Mouse (Mus musculus) heart, embryonic 15.5 days (tissue): ENCODE data around the gene 6330403K07Rik. TPM values are rescaled to one million over a fixed set of nuclear protein-coding genes. Genes with fewer than 3 reads are reported as not detected.
A peak's percentile ranks its signal among the peaks of the same experiment; 100 is the strongest.

Experiments used
- ATAC-seq: fragments of 200-750 bp; cut with Nextera tagmentation; replicated peaks from 2 replicates; pipeline ENCODE4 v1.8.0; 2017; ENCODE audit warnings: low read depth, moderate TSS enrichment; ENCODE audit not compliant: insufficient number of reproducible peaks, insufficient read depth, low FRiP score
- H3K27ac ChIP-seq: fragments of 300-500 bp; sonication (generic); 2 replicates; pipeline ENCODE4 v1.5.1; 2015; ENCODE audit warnings: mild to moderate bottlenecking, inconsistent platforms
- H3K27me3 ChIP-seq: fragments of 300-500 bp; sonication (generic); 2 replicates; pipeline ENCODE4 v1.6.1; 2015; ENCODE audit warnings: inconsistent platforms
- H3K36me3 ChIP-seq: fragments of 300-500 bp; sonication (generic); 2 replicates; pipeline ENCODE4 v1.6.1; 2015; ENCODE audit warnings: mild to moderate bottlenecking, inconsistent platforms
- H3K4me1 ChIP-seq: fragments of 300-500 bp; sonication (generic); replicated peaks from 2 replicates; pipeline ENCODE4 v1.6.1; 2015; ENCODE audit warnings: inconsistent platforms
- H3K4me2 ChIP-seq: fragments of 300-500 bp; sonication (generic); 2 replicates; pipeline ENCODE4 v1.6.1; 2015; ENCODE audit warnings: inconsistent platforms, mild to moderate bottlenecking, moderate library complexity
- H3K4me3 ChIP-seq: fragments of 300-500 bp; sonication (generic); 2 replicates; pipeline ENCODE4 v1.5.1; 2015; ENCODE audit warnings: mild to moderate bottlenecking, inconsistent platforms
- H3K9ac ChIP-seq: fragments of 300-500 bp; sonication (generic); 2 replicates; pipeline ENCODE4 v1.6.1; 2015; ENCODE audit warnings: mild to moderate bottlenecking, inconsistent platforms
- H3K9me3 ChIP-seq: fragments of 300-500 bp; sonication (generic); replicated peaks from 2 replicates; pipeline ENCODE4 v1.6.1; 2016; ENCODE audit warnings: inconsistent platforms
- WGBS: fragments of 180-500 bp; shearing (Covaris S2); methylation state at CpG from one replicate; pipeline ENCODE4 v1.1.7; 2015; ENCODE audit warnings: mixed read lengths; 5-methylcytosine and 5-hydroxymethylcytosine counted together
- polyA plus RNA-seq: library from polyadenylated mRNA; unstranded; fragments of >200 nt; fragmentation: Nextera tagmentation; extraction: Ambion mirVana; gene quantifications from 2 replicates; pipeline ENCODE4 v1.2.1, GENCODE M21; 2015

The 6330403K07Rik gene
- polyA plus RNA-seq, 1 experiment from 2014 or later, result 25.5 TPM

DNA sequence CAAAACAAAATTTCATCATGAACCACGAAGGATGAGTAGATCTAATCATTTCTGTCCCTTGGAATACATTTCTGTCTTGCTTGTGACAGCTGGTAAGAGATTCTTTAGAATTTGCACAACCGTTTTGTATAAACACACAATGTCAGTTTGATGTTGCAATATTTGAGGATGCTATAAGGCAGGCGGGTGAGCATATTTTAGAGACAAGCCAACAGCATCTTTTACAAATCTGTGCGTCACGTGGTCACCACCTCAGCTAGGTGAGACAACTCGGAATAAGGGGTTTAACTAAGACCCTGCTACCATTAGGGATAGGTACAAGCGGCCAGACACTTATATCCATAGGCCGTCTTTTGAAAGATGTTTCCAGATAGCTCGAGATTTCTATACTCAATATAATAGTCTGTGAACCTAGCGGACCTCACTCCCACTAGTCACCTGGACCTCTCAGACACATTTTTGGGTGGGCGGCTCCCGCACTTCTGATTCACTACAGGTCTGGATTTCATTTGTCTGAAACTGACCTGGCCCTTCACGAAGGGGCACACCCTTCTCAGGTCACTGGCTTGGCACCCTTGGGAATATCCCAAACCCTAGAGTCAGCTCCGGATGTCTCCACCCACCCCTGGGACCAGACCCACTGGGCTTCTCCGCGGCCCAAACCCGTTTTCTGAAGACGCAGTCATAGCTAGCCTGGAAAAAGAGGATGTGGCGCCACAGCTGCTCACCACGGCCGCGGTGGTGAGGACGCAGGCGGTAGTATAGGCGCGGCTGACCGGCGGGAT, 14.7 kb downstream of the 6330403K07Rik start:
- no peaks in the 10 kb centered on the region for H3K27me3 ChIP-seq
- H3K9ac ChIP-seq, result peak overlapping the region; percentile 76
- 4% methylated on average over 28 of the region's 28 CpGs for WGBS
- ATAC-seq, result peak; percentile 8
- no peaks in the 10 kb centered on the region for H3K9me3 ChIP-seq
- peak overlapping the region; percentile 75 for H3K4me2 ChIP-seq
- peak overlapping the region; percentile 74 for H3K27ac ChIP-seq
- peaks cover 29% of the 10 kb centered on the region for H3K4me1 ChIP-seq
- no peaks in the 10 kb centered on the region for H3K36me3 ChIP-seq
- peak overlapping the region; percentile 72 for H3K4me3 ChIP-seq

DNA sequence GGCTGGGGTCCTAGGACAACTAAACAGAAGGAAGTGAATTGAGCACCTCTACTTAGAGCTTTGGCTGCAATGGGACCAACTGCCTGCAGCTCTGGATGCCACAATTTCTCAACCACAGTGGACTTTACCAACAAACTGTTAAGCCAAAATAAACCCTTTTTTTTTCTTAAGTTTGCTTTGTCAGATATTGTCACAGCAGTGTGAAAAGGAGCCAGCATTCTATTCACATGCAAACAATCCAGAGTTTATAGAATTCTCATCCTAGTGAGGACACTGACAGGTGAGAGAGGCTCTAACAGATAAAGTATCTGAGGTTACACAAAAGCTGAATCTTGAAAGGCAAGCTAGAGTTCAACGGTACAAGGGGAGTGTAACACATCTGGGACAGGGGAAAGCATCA, 16.3 kb downstream of the 6330403K07Rik start:
- Histone ChIP-seq H3K4me1 (peaks cover 29% of the 10 kb centered on the region), H3K27me3 (no peaks in the 10 kb centered on the region), H3K4me2 (no peak overlapping the region), H3K36me3 (peaks cover 9% of the 10 kb centered on the region), H3K27ac (no peak overlapping the region), H3K9me3 (no peaks in the 10 kb centered on the region), H3K9ac (no peak overlapping the region), H3K4me3 (no peak overlapping the region)
- no peak for ATAC-seq
- 93% methylated on average over 1 of the region's 1 CpGs for WGBS

DNA sequence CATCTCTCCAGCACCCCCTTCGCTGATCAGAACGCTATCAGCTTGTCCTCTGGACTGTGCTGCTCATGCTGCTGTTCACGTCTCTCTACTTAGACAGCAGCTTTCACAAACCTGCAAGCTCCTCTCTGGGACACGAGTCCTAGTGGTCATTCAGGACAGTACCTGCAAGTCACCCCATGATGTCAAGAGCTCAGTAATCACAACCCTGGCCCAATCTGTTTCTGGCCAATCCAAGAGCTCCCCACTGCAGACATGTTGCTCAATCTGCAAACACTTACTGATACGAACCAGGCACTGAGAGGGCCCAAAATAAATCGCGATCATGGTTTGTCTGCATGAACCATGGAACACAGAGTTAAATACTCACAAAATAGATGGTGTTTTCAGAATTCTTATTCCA, 20.6 kb downstream of the 6330403K07Rik start:
- 79% methylated on average over 7 of the region's 7 CpGs for WGBS
- ATAC-seq, result no peak
- Histone ChIP-seq H3K36me3 (peaks cover 40% of the 10 kb centered on the region), H3K27me3 (no peaks in the 10 kb centered on the region), H3K27ac (no peak overlapping the region), H3K4me3 (no peak overlapping the region), H3K9ac (no peak overlapping the region), H3K9me3 (no peaks in the 10 kb centered on the region), H3K4me1 (peaks cover 9% of the 10 kb centered on the region), H3K4me2 (no peak overlapping the region)

DNA sequence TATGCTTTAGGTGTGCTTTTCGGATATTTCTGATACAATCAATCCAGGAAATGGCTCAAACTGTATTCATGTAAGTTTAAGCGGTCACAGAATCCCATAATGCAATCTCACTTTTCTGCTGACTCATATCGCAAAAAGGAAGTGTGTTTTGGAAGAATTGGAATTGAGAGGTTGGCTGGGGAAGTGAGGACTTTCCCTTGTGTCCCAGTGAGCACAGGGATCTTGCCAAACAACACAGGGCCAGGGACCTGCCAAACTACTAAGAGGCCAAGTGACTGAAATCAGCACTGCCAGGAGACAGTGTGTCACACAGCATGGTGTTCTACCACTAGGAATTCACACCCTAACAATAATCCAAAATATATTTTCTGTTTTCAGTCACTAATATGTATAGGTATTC, 25.0 kb downstream of the 6330403K07Rik start:
- Histone ChIP-seq H3K27ac (peak overlapping the region; percentile 39; the same call in 1 of the 2 replicates), H3K9ac (no peak overlapping the region), H3K27me3 (no peaks in the 10 kb centered on the region), H3K9me3 (no peaks in the 10 kb centered on the region), H3K4me2 (no peak overlapping the region), H3K4me1 (peaks cover 7% of the 10 kb centered on the region), H3K4me3 (no peak overlapping the region), H3K36me3 (peaks cover 40% of the 10 kb centered on the region)
- 76% methylated on average over 3 of the region's 3 CpGs for WGBS
- no peak for ATAC-seq

DNA sequence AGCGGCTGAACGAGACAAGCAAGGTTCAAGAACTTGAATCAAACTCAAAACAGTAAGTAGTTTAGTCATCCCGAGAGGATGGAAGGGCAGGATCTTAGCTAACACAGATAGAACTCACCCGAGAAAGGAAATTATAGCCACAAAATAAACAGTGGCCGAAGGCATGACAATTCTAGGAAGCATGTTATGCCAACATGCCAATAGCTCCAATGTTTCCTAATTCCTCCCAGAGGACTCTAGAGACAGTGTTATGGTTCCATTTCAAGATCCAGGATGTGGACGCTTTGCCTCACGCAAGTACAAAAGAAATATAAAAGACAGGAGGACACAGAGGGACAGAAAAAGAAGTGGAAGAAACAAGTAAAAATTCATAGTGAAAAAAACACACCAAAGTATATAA, 25.5 kb downstream of the 6330403K07Rik start:
- Histone ChIP-seq H3K27ac (peak overlapping the region; percentile 39; the same call in 1 of the 2 replicates), H3K4me3 (no peak overlapping the region), H3K27me3 (no peaks in the 10 kb centered on the region), H3K9ac (no peak overlapping the region), H3K36me3 (peaks cover 39% of the 10 kb centered on the region), H3K4me1 (peaks cover 12% of the 10 kb centered on the region), H3K9me3 (no peaks in the 10 kb centered on the region), H3K4me2 (no peak overlapping the region)
- no peak for ATAC-seq
- 74% methylated on average over 7 of the region's 7 CpGs for WGBS

DNA sequence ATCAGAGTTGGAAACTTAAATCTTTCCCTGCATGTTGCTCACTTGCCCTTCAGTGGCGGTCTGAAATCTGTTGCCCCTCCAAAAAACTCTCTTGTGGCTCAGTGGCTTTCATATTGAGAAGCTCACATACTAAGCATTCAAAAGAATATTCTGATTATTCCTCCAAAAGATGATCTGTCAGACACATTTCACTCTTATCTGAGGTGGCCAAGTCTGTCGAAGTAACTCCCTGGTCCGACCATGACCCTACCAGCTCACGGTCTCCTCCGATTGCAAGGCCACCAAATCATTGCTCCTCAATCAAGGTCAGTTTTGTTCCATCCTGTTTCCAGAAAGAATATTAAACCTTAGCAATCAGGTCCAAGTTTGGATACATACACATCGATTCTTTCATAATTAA, 26.3 kb downstream of the 6330403K07Rik start:
- H3K4me1 ChIP-seq, result peaks cover 20% of the 10 kb centered on the region
- WGBS, result 88% methylated on average over 6 of the region's 6 CpGs

DNA sequence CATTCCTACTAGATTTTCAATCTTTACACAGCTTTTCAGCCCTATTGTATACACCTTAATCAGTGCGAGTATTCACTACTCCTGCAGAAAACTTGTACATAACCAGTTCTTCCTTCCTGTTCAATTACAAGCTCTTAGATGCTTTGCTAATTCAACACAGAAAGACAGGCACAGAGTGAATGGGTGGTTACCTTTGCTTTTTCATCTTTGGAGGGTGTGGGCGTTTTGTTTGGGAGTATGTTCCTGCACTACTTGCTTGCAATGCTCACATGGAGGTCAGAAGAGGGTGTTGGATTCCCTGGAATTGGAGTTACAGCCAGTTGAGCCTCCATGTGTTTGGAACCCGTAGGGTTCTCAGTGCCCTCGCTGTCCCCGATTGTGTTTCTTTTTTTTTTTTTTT, 28.3 kb downstream of the 6330403K07Rik start:
- Histone ChIP-seq H3K27me3 (no peaks in the 10 kb centered on the region), H3K9ac (no peak overlapping the region), H3K9me3 (no peaks in the 10 kb centered on the region), H3K36me3 (peaks cover 15% of the 10 kb centered on the region), H3K4me3 (peak overlapping the region; percentile 99), H3K27ac (peak overlapping the region; percentile 27), H3K4me2 (peak overlapping the region; percentile 64), H3K4me1 (peaks cover 20% of the 10 kb centered on the region)
- 65% methylated on average over 5 of the region's 5 CpGs for WGBS
- no peak for ATAC-seq

More for the DNA sequence above, 26.3 kb downstream of the 6330403K07Rik start:
- Histone ChIP-seq H3K27me3 (no peaks in the 10 kb centered on the region), H3K36me3 (peaks cover 31% of the 10 kb centered on the region), H3K9me3 (no peaks in the 10 kb centered on the region), H3K9ac (no peak overlapping the region), H3K4me2 (no peak overlapping the region), H3K27ac (no peak overlapping the region), H3K4me3 (no peak overlapping the region)
- no peak for ATAC-seq

DNA sequence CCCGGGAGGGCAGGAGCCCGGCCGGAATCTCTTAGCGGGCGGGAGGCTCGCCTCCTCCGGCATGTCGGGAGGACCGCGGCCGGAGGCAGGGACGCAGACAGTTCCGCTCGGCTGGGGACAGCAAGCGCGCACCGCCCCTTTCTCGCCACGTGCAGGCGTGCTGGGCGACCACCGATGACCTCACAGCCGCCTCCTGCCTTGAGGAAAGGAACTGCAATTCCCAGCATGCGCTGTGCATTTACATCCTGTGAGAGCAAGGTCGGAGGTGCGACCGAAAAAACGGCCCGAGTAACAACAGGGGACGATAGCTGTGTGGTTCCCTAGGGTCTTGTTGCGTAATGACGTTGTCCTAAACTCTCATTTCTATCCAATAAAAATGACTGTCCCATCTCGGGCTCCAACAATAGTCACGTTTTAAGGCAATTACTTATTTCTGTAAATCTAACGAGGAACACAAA, 29.0 kb downstream of the 6330403K07Rik start, which contains the start of gene Dhx33:
Gene Dhx33 (minus strand): TSS at position 122 of the 458 bp plus-strand sequence.
- Histone ChIP-seq H3K4me2 (peak within 1 kb of the TSS; percentile 91), H3K27me3 (no peaks in the 10 kb centered on the region), H3K9ac (peak within 1 kb of the TSS; percentile 83), H3K9me3 (no peaks in the 10 kb centered on the region), H3K36me3 (peaks cover 15% of the 10 kb centered on the region), H3K27ac (peak within 1 kb of the TSS; percentile 89), H3K4me3 (peak within 1 kb of the TSS; percentile 99), H3K4me1 (peaks cover 20% of the 10 kb centered on the region)
- under 1% methylated on average over 34 of the region's 35 CpGs for WGBS
- ATAC-seq, result peak; percentile 92

DNA sequence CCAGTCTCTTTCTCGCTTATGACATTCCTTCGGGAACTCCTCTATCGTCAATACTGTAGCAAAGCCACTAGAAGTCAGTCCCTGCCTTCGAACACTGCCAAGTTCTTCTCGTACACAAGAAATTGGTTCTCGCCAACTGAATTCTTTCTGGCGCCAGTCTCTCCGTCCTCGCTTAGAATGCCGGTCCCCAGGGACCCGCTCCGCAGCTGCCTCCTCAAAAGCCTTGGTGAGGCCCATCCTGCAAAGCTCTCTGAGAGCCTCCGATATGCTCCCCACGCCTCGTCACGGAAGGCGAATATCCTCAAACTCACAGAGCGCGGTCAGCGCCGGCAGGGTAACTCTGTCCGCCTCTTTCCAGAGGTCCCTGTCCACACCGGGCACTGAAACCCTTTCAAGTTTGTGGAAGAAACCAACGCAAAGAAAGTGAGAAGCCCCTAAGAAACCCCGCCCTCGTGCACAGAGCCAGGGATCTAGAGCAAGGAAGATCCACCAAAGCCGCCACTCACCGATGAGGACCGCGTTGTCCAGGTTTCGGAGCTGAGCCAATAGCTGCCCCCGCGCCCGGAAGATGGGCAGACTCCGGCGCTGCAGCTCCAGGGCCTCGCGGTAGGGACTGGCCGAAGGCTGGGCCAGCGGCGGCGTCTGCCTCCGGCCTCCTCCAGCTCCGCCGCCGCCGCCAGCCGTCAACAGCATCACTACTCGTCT, 29.6 kb downstream of the 6330403K07Rik start:
- Histone ChIP-seq H3K9ac (peak overlapping the region; percentile 83), H3K27ac (peak overlapping the region; percentile 89), H3K4me1 (peaks cover 20% of the 10 kb centered on the region), H3K9me3 (no peaks in the 10 kb centered on the region), H3K4me2 (peak overlapping the region; percentile 91), H3K4me3 (peak overlapping the region; percentile 99), H3K27me3 (no peaks in the 10 kb centered on the region), H3K36me3 (peaks cover 16% of the 10 kb centered on the region)
- under 1% methylated on average over 49 of the region's 49 CpGs for WGBS
- peak; percentile 68 for ATAC-seq

DNA sequence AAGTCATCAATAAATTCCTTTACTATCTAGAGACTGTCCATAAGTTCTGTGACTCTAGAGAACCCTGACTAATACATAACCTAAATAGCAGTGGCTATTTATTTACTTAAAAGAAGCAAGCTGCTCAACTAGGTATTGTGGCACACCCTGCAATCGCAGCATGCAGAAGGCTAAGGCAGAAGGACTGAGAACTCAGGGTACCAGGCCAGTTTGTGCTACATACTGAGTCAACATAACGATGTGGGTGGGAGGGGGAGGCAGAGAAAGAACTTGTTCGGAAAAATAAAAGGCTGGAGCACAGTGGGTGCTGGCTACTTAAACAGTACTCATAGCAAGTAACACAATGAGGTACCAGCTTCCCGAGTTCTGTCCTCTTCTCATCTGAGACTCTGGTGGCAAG, 32.1 kb downstream of the 6330403K07Rik start:
- Histone ChIP-seq H3K27me3 (no peaks in the 10 kb centered on the region), H3K27ac (no peak overlapping the region), H3K4me1 (peaks cover 20% of the 10 kb centered on the region), H3K36me3 (peaks cover 37% of the 10 kb centered on the region), H3K4me3 (no peak overlapping the region), H3K9me3 (no peaks in the 10 kb centered on the region), H3K9ac (no peak overlapping the region), H3K4me2 (no peak overlapping the region)
- 87% methylated on average over 4 of the region's 4 CpGs for WGBS
- no peak for ATAC-seq

DNA sequence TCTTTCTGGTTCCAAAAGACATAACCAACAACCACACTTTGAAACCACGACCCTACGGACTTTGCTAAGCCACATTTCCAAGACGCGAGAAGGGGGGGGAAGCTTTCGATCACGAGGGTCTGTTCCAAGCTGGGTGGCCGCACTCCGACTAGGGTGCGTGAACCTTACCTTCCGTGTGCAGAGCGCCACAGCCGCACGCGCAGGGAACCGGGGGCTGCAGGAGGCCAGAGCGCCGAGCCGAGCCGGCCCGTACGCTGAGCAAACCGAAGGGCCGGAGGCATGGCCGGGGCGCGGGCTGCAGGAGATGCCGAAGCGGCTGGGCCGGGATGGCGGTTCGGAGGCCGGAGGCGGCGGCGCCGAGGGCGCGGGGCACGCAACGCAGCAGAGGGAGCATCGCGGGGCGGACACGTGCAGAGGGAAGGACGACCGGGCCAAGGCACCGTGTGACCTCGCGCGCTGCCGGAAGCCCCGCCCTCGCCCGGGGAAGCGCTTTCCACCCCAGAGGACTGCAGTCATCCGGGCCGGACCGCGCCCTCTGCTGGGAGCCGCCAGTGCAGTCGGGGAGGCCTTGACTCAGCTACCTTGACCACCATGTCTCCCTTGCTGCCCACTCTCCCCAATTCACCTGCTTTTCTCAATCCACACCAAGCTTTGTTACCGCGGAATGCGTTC, 50.6 kb downstream of the 6330403K07Rik start, which contains the start of gene C1qbp:
Gene C1qbp (minus strand): TSS at position 470 of the 672 bp plus-strand sequence.
- no peaks in the 10 kb centered on the region for H3K27me3 ChIP-seq
- peaks cover 67% of the 10 kb centered on the region for H3K36me3 ChIP-seq
- peak; percentile 95 for ATAC-seq
- H3K4me2 ChIP-seq, result peak within 1 kb of the TSS; percentile 73
- H3K9ac ChIP-seq, result peak within 1 kb of the TSS; percentile 98
- H3K4me3 ChIP-seq, result peak within 1 kb of the TSS; percentile 100
- H3K27ac ChIP-seq, result peak within 1 kb of the TSS; percentile 78
- no peaks in the 10 kb centered on the region for H3K9me3 ChIP-seq
- H3K4me1 ChIP-seq, result peaks cover 14% of the 10 kb centered on the region
- WGBS, result under 1% methylated on average over 64 of the region's 64 CpGs
